Mouse (Mus musculus) urinary bladder, postnatal 4 days (tissue): ENCODE measurements around the gene Zfp64.
"Not testable (repeated sequence)": the region's sequence is repeated elsewhere in the genome, so short reads cannot be mapped to it uniquely, and the experiment has no call there.

Experiments used
- DNase-seq, 2 experiments: peaks; one replicate each; pipeline ENCODE4 v3.0.0; 2021 to 2022; ENCODE audit warnings: low spot score in 2 of 2

Zfp64 gene

DNA sequence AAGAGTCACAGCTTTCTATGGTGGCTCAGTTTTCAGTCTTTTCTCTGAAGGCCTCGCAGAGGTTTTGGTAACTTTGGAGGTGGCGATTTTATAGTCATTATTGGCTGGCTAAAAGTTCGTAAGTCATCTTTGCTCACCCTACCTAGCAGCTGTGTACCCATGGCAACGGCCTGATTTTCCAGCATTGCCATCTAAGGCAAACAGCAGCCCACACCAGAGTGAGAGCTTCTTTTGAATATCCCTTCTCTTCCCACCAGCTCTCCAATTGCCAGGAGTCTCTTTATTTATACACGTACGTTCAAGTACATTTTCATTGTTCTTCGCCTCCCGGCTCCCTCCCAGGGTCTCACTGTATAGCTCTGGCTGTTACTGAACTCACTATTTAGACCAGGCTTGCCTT, 59.9 kb downstream of the Zfp64 start:
- no peak for DNase-seq

DNA sequence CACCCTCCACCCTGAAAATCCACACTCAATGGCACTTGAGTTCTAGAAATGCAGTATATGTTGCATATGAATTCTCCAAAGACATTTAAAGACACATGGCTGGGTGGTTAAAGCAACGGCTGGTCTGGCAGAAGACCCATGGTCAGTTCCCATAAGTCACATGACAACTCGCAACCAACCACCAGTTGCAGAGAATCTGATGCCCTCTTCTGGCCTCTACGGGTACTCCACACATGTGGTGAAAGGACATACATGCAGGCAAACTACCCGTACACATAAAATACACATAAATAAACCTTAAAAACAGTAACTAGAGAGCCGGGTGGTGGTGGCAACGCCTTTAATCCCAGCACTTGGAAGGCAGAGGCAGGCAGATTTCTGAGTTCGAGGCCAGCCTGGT, 60.6 kb downstream of the Zfp64 start:
- DNase-seq, result no peak

DNA sequence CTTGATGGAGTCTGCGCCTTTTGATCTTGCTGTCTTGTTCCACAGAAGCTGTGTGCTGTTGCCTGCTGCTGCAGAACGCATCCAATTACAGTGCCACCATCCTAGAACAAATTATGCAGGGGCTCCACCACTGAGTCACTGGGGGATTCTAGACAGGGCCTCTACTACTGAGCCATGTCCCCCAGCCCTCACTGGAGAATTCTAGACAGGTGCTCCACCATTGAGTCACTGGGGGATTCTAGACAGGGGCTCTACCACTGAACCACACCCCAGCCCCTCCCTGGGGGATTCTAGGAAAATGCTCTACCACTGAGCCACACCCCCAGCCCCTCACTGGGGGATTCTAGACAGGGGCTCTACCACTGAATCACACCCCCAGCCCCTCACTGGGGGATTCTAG, 63.3 kb downstream of the Zfp64 start:
- DNase-seq, result no peak

DNA sequence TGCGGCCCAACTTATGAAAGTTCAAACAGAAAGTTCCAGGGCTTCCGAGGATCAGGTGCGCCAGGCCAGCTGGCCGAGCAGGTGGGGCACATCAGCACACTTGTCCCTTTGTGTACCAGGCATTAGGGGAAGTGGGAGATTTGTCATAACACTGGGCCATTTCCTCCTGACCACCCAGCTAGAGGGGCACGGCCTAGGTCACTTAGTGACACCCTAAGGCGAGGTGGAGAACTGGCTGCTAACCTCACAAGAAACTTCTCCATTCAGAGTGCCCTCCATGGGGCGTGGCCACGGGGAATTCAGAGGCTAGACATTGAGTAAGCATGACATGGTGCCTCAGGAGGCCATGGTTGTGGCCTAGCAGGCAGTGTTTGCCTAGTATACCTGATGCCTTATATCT, 70.7 kb downstream of the Zfp64 start:
- DNase-seq, result no peak

DNA sequence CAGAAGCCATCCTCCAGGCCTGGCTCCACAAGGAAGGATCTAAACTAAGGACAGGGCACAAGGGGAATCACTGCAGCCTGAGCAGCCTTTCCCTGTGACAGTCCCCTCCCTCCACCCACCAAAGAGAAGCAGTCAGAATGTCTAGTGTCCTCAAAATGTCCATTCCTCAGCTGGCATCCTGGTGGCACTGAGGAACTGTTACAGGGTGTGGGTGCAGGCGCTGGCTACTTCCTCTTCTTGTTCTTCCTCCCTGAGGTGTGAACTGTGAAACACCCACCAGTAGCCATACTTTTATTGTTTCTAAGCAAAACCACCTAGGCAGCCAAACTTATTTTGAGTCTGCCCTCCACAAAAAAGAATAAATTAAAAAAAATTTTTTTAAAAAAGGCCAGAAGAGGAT, 72.4 kb downstream of the Zfp64 start:
- no peak for DNase-seq

DNA sequence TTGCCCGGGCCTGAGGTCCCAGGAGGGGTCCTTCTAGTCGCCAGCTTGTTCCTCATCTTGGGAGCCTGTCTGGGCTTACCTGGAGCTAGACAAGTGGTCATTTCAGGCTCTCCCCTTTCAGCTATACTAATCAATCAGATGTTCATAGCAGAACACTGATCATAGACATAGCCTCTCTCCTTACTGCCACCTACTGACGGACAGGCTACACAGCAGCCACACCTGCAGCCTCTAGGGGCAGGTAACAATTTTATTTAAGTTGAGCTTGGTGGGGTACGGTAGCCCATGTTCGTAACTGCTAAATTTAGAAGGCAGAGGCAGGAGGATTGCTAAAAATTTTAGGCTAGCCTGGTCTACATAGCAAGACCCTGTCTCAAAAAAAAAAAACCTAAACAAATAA, 73.5 kb downstream of the Zfp64 start:
- DNase-seq, result no peak

DNA sequence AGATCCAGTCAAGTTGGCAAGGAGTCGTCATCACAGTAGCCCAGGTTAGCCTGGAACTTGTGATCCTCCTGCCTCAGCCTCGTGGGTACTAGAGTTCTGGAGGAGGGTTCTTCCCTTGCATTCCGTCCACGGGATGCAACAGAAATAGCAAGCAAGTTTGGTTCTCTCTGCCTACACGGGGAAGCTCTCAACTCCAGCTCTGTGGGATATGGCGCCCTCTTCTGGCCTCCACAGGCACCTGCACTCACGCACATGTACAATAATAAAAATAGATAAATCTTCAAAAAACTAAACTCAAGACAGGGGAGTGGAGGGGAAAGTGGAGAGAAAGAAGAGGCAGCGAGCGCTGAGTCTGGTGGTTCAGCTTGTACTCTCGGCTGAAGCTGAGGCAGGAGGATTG, 75.8 kb downstream of the Zfp64 start:
- DNase-seq, result no peak

DNA sequence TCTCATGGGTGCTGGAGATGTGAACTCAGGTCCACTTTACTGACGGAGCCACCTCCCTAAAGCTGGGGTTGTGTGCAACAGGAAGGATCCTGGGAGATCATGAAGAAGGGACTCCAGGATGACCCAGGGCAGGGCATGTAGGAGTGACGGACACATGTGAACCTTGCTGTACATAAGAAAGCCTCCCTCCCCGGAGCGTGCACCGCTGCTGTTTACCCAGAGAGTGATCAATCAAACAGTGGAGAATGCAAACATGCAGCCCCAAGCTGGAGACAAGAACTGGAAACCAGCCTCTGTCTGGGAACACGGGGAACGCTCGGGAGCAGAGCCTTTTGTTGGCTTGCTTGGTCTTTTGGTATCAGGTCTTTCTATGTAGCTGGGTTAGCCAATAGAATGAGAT, 76.7 kb downstream of the Zfp64 start:
- no peak for DNase-seq

DNA sequence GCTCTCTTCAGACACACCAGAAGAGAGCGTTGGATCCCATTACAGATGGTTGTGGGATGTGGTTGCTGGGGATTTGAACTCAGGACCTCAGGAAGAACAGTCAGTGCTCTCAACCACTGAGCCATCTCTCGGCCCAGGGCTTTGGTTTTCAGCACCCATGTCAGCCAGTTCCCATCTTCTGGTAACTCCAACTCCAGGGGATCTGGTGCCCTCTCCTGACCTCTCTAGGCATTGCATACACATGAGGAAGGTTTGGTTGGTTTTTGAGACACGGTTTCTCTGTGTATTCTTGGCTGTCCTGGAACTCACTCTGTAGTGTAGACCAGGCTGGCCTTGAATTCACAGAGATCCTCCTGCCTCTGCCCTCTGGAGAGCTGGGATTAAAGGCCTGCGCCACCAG, 77.2 kb downstream of the Zfp64 start:
- no peak for DNase-seq

DNA sequence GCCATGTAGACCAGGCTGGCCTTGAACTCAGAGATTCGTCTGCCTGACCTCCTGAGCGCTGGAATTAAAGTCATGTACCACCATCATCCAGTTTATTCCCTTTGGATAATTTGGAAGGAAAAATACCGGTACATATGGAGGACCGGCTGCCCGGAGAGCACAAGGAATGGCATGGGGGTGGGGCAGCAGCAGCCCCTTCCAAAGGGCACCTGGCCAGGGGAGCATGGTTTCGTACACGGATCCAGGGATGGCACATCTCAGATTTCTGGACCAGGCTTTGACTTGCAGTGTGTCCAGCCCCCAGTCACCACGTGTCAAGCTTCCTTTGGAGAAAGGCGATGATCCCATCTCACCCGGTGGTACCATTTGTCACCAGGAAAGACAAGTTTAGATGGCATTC, 78.8 kb downstream of the Zfp64 start:
- DNase-seq, result no peak

DNA sequence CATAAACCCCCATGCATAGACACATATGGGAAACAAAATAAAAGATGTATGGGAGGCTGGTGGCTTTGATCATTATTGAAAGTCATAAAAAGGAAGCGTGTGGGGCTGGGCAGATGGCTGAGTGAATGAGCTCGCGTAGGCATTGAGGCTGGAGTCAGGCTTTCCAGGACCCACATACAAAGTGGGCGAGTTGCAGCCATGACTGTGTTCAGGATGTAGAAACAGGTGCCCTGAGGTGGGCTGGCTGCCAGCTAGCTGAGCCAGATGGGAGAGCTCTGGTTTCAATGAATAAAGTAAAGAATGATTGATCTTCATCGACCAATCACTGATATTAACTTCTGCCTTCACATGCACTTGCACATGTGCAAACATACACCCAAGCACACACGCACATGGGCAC, 80.9 kb downstream of the Zfp64 start:
- no peak for DNase-seq

DNA sequence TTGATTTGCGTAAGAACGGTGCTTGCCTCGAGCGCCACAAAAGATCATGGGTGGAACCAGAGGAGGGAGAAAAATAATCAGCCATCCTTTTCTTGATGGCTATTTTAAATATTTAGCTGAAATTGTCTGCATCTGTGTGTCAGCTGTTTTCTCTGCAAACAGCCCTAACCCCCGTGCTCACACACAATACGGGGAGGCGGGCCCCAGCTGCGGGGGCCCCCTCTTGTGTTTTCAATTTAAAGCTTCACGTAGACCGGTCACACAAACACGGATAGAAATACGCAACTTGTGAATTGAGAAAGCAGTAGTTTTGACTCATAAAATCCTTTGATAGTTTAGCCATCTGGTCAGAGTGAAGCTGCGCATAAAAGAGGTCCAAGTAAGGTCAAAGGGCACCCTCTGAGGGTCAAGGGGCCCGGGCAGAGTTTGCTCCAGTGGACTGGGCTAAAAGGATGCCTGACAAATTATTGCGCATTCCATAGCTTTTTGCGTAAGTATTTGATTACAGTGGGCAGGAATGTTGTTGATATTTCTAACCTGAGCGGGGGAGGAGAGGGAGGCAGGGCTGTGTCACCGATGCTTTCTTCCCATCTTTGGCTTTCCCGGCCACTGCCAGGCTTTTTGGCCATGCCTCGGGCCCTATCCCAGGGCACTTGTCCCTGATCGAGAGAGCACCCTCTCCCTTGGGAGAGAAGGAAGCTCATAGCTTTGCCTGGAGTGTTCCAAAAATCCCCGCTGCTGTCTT, 83.4 kb downstream of the Zfp64 start:
- no peak for DNase-seq

DNA sequence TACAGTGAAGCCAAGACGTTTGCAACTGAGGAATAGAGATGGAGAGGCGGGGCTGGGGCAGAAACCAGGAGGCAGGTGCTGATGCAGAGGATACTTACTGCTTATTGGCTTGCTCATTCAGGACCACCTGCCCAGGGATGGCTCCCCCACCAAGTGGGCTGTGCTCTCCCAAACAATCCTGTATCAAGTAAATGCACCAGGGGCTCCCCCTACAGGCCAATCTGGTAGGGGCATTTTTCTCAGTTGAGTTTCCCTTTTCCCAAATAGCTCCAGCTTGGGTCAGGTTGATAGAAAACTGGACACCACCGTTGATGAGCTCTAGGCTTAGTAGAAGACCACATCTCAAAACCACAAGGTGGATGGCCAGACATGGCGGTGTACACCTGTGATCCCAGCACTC, 84.9 kb downstream of the Zfp64 start:
- DNase-seq, result no peak

DNA sequence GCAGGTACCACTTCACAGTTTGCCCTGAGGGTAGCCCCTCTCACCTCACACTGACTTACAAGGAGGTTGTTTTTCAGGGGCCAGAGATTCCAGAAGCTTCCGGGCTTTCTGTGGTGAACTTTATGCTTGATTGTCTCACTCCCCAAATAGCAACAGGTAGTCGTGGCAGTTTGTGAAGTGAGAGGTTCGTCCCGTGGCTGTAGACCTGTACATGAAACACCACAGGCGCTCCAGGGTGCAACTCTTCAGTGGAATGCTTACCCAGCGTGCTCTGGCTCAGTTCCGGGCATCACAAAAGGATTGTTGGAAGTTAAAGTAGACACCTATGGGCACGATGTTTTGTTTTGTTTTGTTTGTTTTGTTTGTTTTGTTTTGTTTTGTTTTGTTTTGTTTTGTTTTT, 88.4 kb downstream of the Zfp64 start:
- no peak for DNase-seq

DNA sequence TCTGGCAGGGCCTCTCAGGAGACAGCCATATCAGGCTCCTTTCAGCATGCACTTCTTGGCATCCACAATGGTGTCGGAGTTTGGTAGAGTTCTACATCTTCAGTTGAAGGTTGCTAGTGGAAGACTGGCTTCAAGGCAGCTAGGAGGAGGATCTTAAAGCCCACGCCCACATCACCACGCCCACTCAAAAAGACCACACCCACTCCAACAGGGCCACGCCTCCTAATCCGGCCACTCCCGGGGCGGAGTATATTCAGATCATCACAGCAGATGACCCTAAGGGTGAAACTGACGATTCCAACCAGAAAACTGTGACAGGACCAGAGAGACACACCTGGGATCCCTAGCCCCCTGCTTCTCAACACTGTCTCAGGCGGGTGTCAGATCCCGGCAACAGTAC, 89.0 kb downstream of the Zfp64 start:
- DNase-seq, result no peak

DNA sequence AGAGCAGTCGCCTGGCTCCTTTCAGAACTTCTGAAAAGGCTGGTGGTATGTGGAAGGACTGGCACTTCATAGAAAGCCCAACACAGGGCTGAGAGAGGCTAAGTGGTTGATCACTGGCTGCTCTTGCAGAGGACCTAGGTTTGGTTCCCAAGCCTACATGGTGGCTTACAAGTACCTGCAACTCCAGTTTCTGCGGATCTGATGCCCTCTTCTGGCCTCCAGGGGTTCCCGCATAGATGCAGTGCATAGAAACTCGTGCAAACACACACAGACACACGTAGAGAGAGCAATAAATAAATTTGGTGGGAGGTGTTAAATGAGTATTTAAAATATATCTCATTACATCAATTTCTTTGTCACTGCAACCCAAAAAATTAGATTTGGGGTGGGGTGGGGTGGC, 90.5 kb downstream of the Zfp64 start:
- no peak for DNase-seq

DNA sequence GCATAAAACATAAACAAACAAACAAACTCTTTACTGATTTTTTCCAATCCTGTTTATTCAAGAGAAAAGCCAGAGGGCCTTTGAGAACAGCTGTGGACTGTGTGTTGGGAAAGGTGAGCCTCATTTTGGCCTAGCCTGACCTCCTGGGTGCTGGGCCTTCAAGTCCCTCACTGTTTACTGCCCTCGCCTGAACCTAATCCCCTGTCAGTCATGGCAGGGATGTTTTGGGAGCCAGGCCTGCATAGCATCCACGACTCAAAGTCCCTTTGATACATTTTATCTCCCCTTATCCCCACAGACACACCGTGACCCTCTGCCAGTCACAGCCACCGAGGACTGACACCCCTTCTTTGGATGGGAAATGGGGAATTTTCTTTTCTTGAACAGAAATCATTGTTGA, 92.7 kb downstream of the Zfp64 start:
- DNase-seq, result no peak

DNA sequence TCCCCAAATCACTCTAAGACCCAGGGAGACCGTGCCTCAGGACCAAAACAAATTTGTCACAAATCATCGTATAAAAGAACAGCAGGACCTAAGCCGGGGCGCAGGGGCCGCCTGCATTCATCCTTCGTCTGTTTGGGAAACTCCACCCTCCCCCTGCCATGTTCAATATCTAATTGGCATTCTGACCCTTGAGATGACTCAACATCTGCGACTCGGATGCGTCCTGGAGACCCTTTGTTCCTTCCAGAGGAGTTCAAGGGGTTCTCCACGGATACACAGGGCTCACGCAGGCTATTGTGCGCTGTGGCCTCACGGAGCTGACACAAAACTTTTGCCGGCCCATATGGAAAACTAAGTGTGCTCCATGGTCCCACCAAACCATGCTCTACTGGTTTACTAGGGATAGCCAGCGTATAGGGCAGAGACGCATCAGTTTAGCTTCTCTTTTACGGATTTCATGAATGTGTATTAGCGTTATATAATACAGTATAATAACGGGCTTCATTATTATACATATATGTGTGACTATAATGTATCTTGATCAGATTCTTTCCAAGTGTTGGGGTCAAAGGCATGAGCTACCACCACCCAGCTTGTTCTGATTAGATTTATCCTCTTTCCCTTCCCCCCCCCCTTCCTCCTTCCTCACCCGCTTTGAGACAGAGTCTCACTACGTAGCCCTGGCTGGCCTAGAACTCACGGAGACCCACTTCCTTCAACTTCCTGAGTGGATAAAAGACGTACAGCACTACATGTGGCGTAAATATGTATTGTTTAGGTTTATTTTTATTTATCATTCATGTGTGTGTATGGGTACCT, 94.3 kb downstream of the Zfp64 start:
- DNase-seq, result no peak

DNA sequence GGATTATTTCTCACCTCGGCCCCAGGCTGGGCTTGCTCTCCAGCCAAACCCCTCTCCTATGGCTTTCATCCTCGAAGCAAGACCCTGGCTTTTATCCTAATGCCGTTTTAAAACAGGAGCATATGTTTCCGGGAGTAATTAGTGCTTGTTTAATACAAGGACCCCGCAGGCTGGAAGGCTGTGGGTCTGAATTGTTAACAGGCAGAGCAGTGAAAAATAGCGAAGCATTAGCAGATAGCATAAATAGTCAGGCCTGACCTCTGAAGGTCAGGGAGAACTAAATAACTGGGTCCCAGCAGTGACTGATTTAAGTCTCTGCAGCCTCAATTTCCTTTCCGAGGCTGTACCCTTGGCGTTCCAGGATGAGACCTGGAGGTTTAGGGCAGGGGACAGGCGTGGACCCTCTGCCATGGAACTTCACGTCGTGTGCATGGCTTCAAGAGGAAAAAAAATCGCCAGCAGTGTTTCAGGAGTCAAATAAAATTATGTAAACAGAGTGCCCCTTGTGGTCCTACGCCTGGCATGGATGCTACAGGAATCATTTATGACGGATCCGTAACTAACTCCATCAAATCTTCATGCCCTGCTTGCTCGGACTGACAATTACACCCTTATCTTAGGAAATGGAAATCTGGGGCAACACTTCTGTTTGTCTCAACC, 95.2 kb downstream of the Zfp64 start:
- DNase-seq, result no peak

DNA sequence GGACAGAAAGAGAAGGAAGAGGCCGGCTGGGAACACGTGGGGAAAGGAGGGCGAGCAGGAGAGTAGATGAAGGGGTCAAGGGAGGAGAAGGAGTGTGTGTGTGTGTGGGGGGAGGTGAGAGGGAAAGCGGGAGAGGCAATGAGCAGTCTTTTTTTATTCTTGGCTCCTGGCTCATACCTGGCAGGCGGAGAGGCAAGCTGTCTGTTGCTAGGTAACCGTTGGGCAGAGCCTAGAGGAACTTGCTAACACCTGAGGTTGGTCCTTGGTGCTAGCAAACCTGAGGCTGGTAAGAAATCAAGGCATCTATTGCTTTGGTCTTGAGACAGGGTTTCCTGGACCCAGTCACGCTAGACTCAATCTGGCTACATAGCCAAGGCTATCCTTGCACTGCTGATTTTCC, 98.7 kb downstream of the Zfp64 start:
- no peak for DNase-seq

DNA sequence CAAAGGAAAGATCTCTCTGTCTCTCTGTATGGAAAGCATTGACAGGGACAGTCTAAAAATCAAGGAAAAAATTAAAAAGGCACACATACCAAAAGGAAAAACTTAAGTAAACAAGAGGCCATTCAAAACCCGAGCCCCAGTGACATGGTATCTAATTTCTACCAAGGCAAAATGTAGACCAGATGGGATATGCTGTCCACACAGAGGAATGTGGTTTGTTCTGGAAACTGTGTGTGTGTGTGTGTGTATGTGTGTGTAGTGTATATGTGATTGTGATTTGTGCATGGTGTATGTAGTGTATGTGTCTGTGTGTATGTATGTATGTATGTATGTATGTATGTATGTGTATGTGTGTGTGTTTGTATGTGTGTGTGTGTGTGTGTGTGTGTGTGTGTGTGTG, 100.6 kb downstream of the Zfp64 start:
- no peak for DNase-seq

DNA sequence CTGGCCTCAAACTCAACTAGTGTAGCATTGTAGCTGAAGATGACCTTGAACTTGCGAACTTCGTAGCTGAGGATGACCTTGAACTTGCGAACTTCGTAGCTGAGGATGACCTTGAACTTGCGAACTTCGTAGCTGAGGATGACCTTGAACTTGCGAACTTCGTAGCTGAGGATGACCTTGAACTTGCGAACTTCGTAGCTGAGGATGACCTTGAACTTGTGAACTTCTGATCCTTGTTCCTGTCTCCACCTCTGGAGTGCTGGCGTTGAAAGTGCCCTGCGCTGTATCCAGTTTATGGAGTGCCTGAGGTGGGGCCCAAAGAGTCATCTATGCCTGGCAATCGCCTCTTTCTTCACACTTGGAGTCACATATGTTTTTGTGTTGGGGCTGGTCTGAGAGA, 101.5 kb downstream of the Zfp64 start:
- DNase-seq, result not testable (repeated sequence)

DNA sequence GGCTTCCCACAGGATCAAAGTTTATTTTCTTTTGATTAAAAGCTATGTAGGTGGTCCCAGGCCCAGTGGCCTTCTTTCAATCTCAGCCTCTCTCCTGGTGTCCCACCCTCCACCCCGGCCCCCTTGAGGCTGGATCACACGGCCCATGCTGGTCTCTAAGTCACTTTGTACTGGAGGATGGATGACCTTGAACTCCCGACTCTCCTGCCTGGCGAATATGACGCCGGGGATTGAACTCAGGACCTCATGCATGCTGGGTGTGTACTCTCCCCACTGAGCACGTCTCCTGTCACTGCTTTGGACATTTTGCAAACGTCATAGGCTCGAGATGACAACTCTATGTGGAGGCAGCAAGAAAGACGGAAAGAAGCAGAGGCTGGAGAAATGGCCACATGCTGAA, 103.8 kb downstream of the Zfp64 start:
- DNase-seq, result no peak
